Mouse (Mus musculus) intestine, postnatal 0 days (tissue): ENCODE measurements around the gene Naa80. TPM values are rescaled to one million over a fixed set of nuclear protein-coding genes. Genes with fewer than 3 reads are reported as not detected.

Experiments used
- ATAC-seq: fragments of 200-750 bp; cut with Nextera tagmentation; 2 replicates; pipeline ENCODE4 v1.8.0; 2017; ENCODE audit warnings: mild to moderate bottlenecking, moderate TSS enrichment, moderate library complexity
- H3K27ac ChIP-seq: fragments of 300-500 bp; sonication (generic); 2 replicates; pipeline ENCODE4 v1.5.1; 2014; ENCODE audit warnings: mild to moderate bottlenecking, low read depth, low read length, moderate library complexity
- H3K27me3 ChIP-seq: fragments of 300-500 bp; sonication (generic); replicated peaks from 2 replicates; pipeline ENCODE4 v1.6.1; 2014; ENCODE audit warnings: low read length, mixed read lengths; ENCODE audit not compliant: control insufficient read depth, insufficient read depth
- H3K36me3 ChIP-seq: fragments of 300-500 bp; sonication (generic); 2 replicates; pipeline ENCODE4 v1.6.1; 2014; ENCODE audit warnings: mild to moderate bottlenecking, moderate library complexity; ENCODE audit not compliant: control insufficient read depth, insufficient read depth
- H3K4me1 ChIP-seq: fragments of 300-500 bp; sonication (generic); replicated peaks from 2 replicates; pipeline ENCODE4 v1.6.1; 2014; ENCODE audit warnings: antibody characterized with exemption, low read length, mixed read lengths; ENCODE audit not compliant: control insufficient read depth, insufficient read depth
- H3K4me2 ChIP-seq: fragments of 300-500 bp; sonication (generic); replicated peaks from 2 replicates; pipeline ENCODE4 v1.6.1; 2014; ENCODE audit warnings: low read depth, mild to moderate bottlenecking, moderate library complexity
- H3K4me3 ChIP-seq: fragments of 300-500 bp; sonication (generic); 2 replicates; pipeline ENCODE4 v1.5.1; 2014; ENCODE audit warnings: low read depth, low read length
- H3K9ac ChIP-seq: fragments of 300-500 bp; sonication (generic); 2 replicates; pipeline ENCODE4 v1.6.1; 2014; ENCODE audit warnings: mild to moderate bottlenecking, low read depth, low read length
- H3K9me3 ChIP-seq: fragments of 300-500 bp; sonication (generic); 2 replicates; pipeline ENCODE4 v1.6.1; 2016; ENCODE audit warnings: mixed run types; ENCODE audit not compliant: control insufficient read depth
- CTCF ChIP-seq: sonication (generic); IDR thresholded peaks from 2 replicates; pipeline ENCODE4 v1.5.1; 2016; ENCODE audit warnings: low read depth, mild to moderate bottlenecking, control low read depth, antibody characterized with exemption, moderate library complexity
- WGBS: fragments of 180-500 bp; shearing (Covaris S2); extraction: QIAGEN DNeasy Blood & Tissue Kit; methylation state at CpG from one replicate; pipeline ENCODE4 v1.1.7; 2014; 5-methylcytosine and 5-hydroxymethylcytosine counted together
- polyA plus RNA-seq: library from polyadenylated mRNA; unstranded; fragments of >200 nt; fragmentation: Nextera tagmentation; extraction: Ambion mirVana; gene quantifications from 2 replicates; pipeline ENCODE4 v1.2.1, GENCODE M21; 2015

The Naa80 gene
- polyA plus RNA-seq, 1 experiment from 2014 or later = 21.4 TPM

DNA sequence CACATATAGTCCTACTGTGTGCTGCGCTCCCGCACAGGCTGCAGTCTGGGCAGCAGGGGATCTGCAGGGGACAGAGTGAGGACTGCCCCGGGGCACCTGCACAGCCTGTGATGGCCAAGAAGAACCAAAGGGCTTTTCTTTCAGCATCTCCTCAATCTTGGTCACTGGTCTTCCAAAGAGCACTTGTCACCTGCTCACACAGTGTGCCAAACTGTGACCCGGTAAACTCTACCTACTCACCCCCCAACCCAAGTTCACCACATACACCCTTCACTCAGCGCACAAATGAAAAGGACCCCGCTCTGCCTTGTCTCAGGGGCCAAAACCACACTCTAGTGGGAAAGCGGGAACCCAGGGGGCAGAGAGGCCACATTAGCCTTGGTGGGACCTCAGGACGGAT is 53.2 kb downstream of the Naa80 start:
- Histone ChIP-seq H3K27me3 (no peaks in the 10 kb centered on the region), H3K9ac (no peak overlapping the region), H3K4me2 (peak overlapping the region; percentile 13; the same call in 1 of the 2 replicates), H3K4me3 (no peak overlapping the region), H3K9me3 (no peaks in the 10 kb centered on the region), H3K4me1 (peaks cover 20% of the 10 kb centered on the region), H3K27ac (no peak overlapping the region), H3K36me3 (peaks cover 5% of the 10 kb centered on the region; the same call in 1 of the 2 replicates)
- TF ChIP-seq CTCF = no peak
- 93% methylated on average over 8 of the region's 8 CpGs for WGBS
- no peak for ATAC-seq

GRCm38 (mm10) chr9:107632478-107632877 is 53.8 kb downstream of the Naa80 start:
- no peak for ATAC-seq
- peaks cover 2% of the 10 kb centered on the region; the same call in 1 of the 2 replicates for H3K36me3 ChIP-seq
- peak overlapping the region; percentile 97 for H3K4me2 ChIP-seq
- peak overlapping the region; percentile 83; the same call in 1 of the 2 replicates for H3K27ac ChIP-seq
- WGBS = 49% methylated on average over 6 of the region's 6 CpGs
- no peak for TF ChIP-seq CTCF
- H3K4me1 ChIP-seq = 0 out of 2 replicates have a peak, but pooled peaks cover 16% of the 10 kb centered on the region
- H3K27me3 ChIP-seq = no peaks in the 10 kb centered on the region
- peak overlapping the region; percentile 87; the same call in 1 of the 2 replicates for H3K9ac ChIP-seq
- no peaks in the 10 kb centered on the region for H3K9me3 ChIP-seq
- H3K4me3 ChIP-seq = peak overlapping the region; percentile 95

GRCm38 (mm10) chr9:107633091-107633660 is 54.5 kb downstream of the Naa80 start:
- TF ChIP-seq CTCF = no peak
- H3K27me3 ChIP-seq = no peaks in the 10 kb centered on the region
- peak overlapping the region; percentile 87 for H3K9ac ChIP-seq
- peak overlapping the region; percentile 97 for H3K4me2 ChIP-seq
- H3K27ac ChIP-seq = peak overlapping the region; percentile 83
- peak; percentile 14; the same call in 1 of the 2 replicates for ATAC-seq
- 2% methylated on average over 33 of the region's 33 CpGs for WGBS
- H3K4me1 ChIP-seq = 0 out of 2 replicates have a peak, but pooled peaks cover 16% of the 10 kb centered on the region
- H3K4me3 ChIP-seq = peak overlapping the region; percentile 95
- H3K9me3 ChIP-seq = no peaks in the 10 kb centered on the region
- H3K36me3 ChIP-seq = no peaks in the 10 kb centered on the region; the same call in 1 of the 2 replicates

Other genes starting within 250 kb of the Naa80 start
- 5.9 and 8.2 TPM in 2 replicates for gene Hemk1, start 240.5 kb upstream of the Naa80 start, polyA plus RNA-seq
- gene 6430571L13Rik, start 238.3 kb upstream of the Naa80 start, polyA plus RNA-seq = 0.14 and 0.20 TPM in 2 replicates
- 0.14 and 0.22 TPM in 2 replicates for gene Cacna2d2, start 179.3 kb upstream of the Naa80 start, polyA plus RNA-seq
- 36.3 and 38.0 TPM in 2 replicates for gene Tmem115, start 44.9 kb upstream of the Naa80 start, polyA plus RNA-seq
- 36.3 and 38.9 TPM in 2 replicates for gene Cyb561d2, start 36.7 kb upstream of the Naa80 start, polyA plus RNA-seq
- 20.0 and 20.7 TPM in 2 replicates for gene Nprl2, start 36.7 kb upstream of the Naa80 start, polyA plus RNA-seq
- 4.0 and 5.0 TPM in 2 replicates for gene Zmynd10, start 31.6 kb upstream of the Naa80 start, polyA plus RNA-seq
- 44.3 and 48.0 TPM in 2 replicates for gene Rassf1, start 27.3 kb upstream of the Naa80 start, polyA plus RNA-seq
- 38.7 and 41.6 TPM in 2 replicates for gene Tusc2, start 15.6 kb upstream of the Naa80 start, polyA plus RNA-seq
- gene Hyal2, start 10.9 kb upstream of the Naa80 start, polyA plus RNA-seq = 47.5 and 52.8 TPM in 2 replicates
- 2.4 and 2.8 TPM in 2 replicates for gene Hyal1, start 2.0 kb upstream of the Naa80 start, polyA plus RNA-seq
- gene Hyal3, start 1.9 kb downstream of the Naa80 start, polyA plus RNA-seq = 0.31 and 0.50 TPM in 2 replicates
- 36.9 and 38.9 TPM in 2 replicates for gene Ifrd2, start 8.8 kb downstream of the Naa80 start, polyA plus RNA-seq
- gene Sema3b, start 30.3 kb downstream of the Naa80 start, polyA plus RNA-seq = 37.1 and 37.3 TPM in 2 replicates
- 245 and 265 TPM in 2 replicates for gene Gnai2, start 56.5 kb downstream of the Naa80 start, polyA plus RNA-seq
- 15.5 and 15.6 TPM in 2 replicates for gene Slc38a3, start 90.6 kb downstream of the Naa80 start, polyA plus RNA-seq
- gene Gnat1, start 100.8 kb downstream of the Naa80 start, polyA plus RNA-seq = 1.6 and 1.9 TPM in 2 replicates
- gene Sema3f, start 131.6 kb downstream of the Naa80 start, polyA plus RNA-seq = 3.9 and 4.4 TPM in 2 replicates
- 48.9 and 51.4 TPM in 2 replicates for gene Rbm5, start 192.1 kb downstream of the Naa80 start, polyA plus RNA-seq